Mouse (Mus musculus) stomach, postnatal 0 days (tissue): ENCODE measurements around the gene Adgrb3.

Experiments used
- CTCF ChIP-seq: IDR thresholded peaks from 2 replicates; pipeline ENCODE4 v1.5.1; 2016; ENCODE audit warnings: antibody characterized with exemption, low read depth, mild to moderate bottlenecking, moderate library complexity
- EP300 ChIP-seq: optimal IDR thresholded peaks from 2 replicates; pipeline ENCODE3; 2016; ENCODE audit warnings: antibody characterized with exemption

DNA sequence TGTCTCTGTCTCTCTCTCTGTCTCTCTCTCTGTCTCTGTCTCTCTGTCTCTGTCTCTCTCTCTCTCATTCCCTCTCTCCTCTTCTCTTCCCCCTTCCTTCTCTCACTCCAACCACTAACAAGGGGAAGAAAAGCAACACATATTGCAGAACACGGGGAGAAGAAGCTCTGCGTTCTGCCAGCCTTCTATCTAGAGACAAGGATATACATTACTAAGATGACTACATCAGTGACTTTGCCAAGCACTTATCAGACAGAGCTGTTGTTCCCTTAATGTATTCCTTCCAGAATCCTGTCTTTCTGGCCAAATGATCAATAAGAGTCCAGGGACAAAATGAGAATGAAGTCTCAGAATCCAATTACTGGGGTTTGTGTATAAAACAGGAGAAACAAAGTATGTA is 123.2 kb downstream of the Adgrb3 start:
- no peak for TF ChIP-seq CTCF
- TF ChIP-seq EP300: no peak
